Mouse (Mus musculus) brain, embryonic 14.5 days (tissue): ENCODE measurements around the gene Svs2.

ENCODE experiments used
- CTCF ChIP-seq: fragments of 200-500 bp; IDR thresholded peaks from 2 replicates; pipeline ENCODE4 v1.5.1; 2012; ENCODE audit warnings: inconsistent platforms, mild to moderate bottlenecking, moderate library complexity, borderline replicate concordance; ENCODE audit not compliant: insufficient read depth, insufficient read length; ENCODE audit errors: extremely low read depth
- POLR2A ChIP-seq: fragments of 200-500 bp; IDR thresholded peaks from 2 replicates; pipeline ENCODE4 v1.6.1; 2012; ENCODE audit warnings: mild to moderate bottlenecking, inconsistent platforms, borderline replicate concordance; ENCODE audit not compliant: poor library complexity, insufficient read depth, insufficient read length, severe bottlenecking; ENCODE audit errors: extremely low read depth

DNA sequence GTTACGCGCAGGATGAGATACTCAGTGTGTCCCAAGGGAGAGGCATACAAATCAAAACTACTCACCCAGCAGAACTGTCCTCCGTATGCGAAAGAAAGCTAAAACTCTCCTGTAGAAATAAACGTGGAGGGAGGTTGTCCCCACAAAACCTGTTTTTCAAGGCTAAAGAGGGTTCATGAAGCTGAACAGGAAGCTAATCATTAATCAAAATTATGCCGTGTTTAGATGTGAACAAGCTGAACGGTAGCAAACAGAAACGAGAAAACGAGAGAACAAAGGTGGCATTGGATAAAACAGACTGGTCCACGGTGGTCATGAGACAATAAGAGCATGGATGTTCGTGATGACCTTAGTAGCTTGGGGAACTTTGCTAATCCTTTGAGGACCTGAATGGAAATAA, 16.7 kb downstream of the Svs2 start, which contains the start of gene Wfdc15b:
- TF ChIP-seq POLR2A, result no peak
- no peak for TF ChIP-seq CTCF
